Mouse (Mus musculus): Measurements from ENCODE around the gene Lrrfip1. TPM values are rescaled to one million over a fixed set of nuclear protein-coding genes. Genes with fewer than 3 reads are reported as not detected.
A peak's percentile ranks its signal among the peaks of the same experiment; 100 is the strongest.

The Lrrfip1 gene
- total RNA-seq, 1 experiment from 2014 or later: 547 TPM

DNA sequence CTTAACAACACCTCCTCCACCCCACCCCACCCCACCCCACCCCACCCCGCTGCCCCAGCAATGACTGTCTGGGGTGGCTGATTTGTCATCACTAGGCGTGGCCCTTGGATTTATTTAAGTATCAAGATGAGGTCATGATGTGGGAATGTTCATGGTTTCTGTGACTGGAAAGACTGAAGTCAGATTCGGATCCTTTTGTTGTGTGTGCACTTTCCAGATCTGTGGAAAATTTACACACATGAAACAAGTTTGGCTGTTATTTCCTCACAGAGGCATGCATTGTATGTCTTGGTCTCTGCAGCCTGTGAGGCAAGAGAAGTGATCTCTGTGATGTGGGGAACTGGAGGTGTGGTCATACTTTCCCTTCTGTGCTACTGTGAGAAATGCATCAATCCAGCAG lies 96.7 kb downstream of the Lrrfip1 start:
- ATAC-seq (replicated peaks; ENCODE audit: insufficient number of reproducible peaks, low FRiP score, low TSS enrichment, poor library complexity, severe bottlenecking): 0 out of 2 replicates have a peak, but pooled peaks have one; percentile 16

DNA sequence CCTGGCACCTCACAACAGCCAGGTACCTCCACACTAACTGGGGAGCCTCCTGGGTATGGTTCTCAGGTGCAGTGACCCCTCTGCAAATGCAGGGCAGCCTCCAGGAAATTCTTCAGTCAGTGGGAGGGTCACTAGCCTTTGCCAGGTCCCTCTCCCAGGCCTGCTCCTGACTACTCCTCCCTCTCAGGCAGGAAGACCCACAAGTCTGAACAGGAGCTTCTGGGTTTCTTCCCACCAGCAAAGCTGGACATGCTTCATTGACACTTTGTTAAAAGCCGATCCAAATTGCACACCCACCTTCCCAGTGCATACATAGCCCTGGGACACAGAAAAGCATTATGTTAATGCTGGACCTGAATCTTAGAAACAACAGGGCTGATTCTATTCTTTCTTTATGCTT lies 97.3 kb downstream of the Lrrfip1 start:
- no peak for ATAC-seq (replicated peaks; ENCODE audit: insufficient number of reproducible peaks, low FRiP score, low TSS enrichment, poor library complexity, severe bottlenecking)

DNA sequence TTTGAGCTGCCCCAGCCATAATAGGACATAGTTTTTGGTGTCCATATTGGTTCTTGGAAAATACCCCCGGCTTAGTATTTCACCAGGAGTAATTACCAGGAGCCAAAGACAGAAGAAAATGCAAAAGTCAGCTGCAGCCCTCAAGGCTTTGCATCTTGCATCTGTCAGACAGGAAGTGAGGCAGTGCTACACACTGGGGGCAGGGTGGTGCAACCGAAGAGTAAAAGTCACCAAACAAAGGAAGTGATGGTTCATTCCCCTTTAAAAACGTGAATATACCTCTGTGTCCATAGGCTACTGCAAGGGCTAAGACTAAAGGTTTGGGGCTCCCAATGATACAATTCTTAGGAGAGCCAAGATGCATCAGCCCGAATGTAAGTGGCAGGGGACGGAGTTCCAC lies 98.0 kb downstream of the Lrrfip1 start:
- no peak for ATAC-seq (replicated peaks; ENCODE audit: insufficient number of reproducible peaks, low FRiP score, low TSS enrichment, poor library complexity, severe bottlenecking)

- ATAC-seq (replicated peaks; ENCODE audit: insufficient number of reproducible peaks, low FRiP score, low TSS enrichment, poor library complexity, severe bottlenecking): no peak
These were observed 98.8 kb downstream of the Lrrfip1 start for GRCm38 (mm10) chr1:91097283-91097834.

GRCm38 (mm10) chr1:91098887-91099286 lies 100.3 kb downstream of the Lrrfip1 start:
- peak; percentile 44 for ATAC-seq (replicated peaks; ENCODE audit: insufficient number of reproducible peaks, low FRiP score, low TSS enrichment, poor library complexity, severe bottlenecking)

- ATAC-seq (replicated peaks; ENCODE audit: insufficient number of reproducible peaks, low FRiP score, low TSS enrichment, poor library complexity, severe bottlenecking): no peak
These were observed 103.3 kb downstream of the Lrrfip1 start for GRCm38 (mm10) chr1:91101709-91102440.

DNA sequence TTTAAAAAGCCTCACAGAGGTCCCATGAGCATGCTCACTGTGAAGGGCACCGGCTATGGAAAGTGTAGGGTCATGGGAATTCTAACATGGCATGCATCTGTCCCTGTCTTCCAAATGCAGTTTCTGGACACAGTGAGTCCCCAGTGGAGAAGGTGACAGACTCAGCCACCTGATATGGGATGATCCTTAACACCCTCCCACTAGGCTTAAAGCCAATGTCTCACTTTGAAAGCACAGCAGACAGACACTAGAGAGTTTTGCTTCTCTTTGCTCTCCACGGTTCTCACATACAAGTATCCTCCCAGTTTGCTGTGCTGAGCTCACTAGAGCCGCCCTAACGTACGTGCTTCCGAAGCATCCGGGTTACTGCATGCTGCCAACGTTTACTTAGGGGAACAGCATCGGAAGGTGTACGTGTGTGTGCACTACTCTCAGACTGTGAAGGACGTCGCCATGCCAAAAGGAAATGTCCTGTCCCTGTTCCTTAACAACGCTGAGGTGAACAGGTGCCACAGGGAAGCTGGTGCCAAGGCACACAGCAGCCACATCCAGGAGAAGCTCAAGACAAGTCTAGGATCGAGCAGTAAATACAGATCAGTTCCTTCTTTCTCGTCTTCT lies 104.9 kb downstream of the Lrrfip1 start:
- no peak for ATAC-seq (replicated peaks; ENCODE audit: insufficient number of reproducible peaks, low FRiP score, low TSS enrichment, poor library complexity, severe bottlenecking)

DNA sequence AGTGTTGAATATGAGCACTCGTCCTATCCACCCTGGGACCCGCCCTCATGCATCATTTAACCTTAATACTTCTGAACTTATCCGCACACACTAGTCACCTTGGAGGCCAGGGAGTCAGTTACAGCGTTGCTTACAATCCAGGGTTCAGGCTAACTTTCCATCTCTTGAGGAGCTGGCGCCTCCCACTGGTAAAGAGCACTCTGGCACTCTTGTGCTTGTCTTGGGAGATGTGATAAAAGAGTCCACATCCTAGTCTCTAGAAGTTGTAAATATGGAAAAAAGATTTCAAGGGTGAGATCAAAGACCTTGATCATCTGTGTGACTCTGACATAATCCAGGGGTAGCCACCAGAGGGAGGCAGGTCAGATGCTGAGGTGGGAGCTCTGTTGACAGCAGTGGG lies 109.0 kb downstream of the Lrrfip1 start:
- no peak for ATAC-seq (replicated peaks; ENCODE audit: insufficient number of reproducible peaks, low FRiP score, low TSS enrichment, poor library complexity, severe bottlenecking)

- ATAC-seq (replicated peaks; ENCODE audit: insufficient number of reproducible peaks, low FRiP score, low TSS enrichment, poor library complexity, severe bottlenecking): no peak
These were observed 110.8 kb downstream of the Lrrfip1 start for GRCm38 (mm10) chr1:91109302-91109701.

DNA sequence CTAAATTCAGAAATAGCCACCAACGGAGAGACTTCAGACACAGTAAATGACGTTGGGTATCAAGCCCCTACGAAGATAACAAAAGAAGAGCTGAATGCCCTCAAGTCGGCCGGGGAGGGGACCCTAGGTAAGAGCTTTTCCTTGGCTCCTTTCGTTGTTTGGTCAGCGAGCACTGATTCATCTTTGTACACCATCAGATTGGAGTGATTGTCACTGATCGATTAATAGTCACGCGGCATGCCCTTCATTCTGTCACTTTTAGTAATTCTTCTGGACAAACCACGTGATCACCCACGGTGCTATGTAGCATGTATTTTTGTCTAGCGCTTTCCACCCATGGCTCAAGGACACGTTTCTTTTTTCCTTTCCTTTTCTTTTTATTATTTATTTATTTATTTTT lies 113.6 kb downstream of the Lrrfip1 start:
- no peak for ATAC-seq (replicated peaks; ENCODE audit: insufficient number of reproducible peaks, low FRiP score, low TSS enrichment, poor library complexity, severe bottlenecking)

- no peak for ATAC-seq (replicated peaks; ENCODE audit: insufficient number of reproducible peaks, low FRiP score, low TSS enrichment, poor library complexity, severe bottlenecking)
These were observed 114.1 kb downstream of the Lrrfip1 start for GRCm38 (mm10) chr1:91112606-91113005.

DNA sequence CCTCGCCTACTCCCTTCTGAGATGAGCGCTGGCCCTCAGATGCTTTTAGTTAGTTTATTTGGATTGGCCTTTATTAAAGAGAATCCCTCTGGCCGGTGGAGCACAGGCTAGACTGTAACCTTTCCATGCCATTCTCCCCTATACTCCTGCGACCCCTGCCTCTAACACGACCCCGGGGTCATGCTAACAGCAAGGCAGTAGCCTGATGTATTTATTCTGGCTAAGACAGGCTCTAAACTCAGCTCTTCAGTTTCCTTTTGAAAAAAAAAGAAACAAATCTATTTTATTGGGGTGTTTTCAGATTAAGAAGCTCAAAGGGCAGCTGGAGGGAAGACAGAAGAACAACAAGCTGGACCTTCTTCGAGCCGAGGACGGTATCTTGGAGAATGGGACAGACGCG lies 123.6 kb downstream of the Lrrfip1 start:
- no peak for ATAC-seq (replicated peaks; ENCODE audit: insufficient number of reproducible peaks, low FRiP score, low TSS enrichment, poor library complexity, severe bottlenecking)

DNA sequence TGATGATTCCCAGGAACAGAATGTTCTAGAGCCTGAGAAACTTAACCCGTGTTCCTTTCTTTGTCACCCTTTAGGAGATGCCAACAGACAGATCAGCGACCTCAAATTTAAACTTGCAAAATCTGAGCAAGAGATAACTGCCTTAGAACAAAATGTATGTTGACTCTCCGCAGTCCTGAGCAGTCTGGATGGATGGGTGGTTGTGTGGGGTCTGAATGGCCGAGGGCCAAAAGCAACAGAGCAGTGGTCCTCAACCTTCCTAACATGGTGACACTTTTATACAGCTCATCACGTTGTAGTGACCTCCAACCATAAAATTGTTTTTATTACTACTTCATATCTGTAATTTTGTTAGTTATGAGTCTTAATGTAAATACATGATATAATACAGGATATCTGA lies 124.5 kb downstream of the Lrrfip1 start:
- ATAC-seq (replicated peaks; ENCODE audit: insufficient number of reproducible peaks, low FRiP score, low TSS enrichment, poor library complexity, severe bottlenecking): no peak

- ATAC-seq (replicated peaks; ENCODE audit: insufficient number of reproducible peaks, low FRiP score, low TSS enrichment, poor library complexity, severe bottlenecking): no peak
These were observed 124.9 kb downstream of the Lrrfip1 start for GRCm38 (mm10) chr1:91123466-91123865.

DNA sequence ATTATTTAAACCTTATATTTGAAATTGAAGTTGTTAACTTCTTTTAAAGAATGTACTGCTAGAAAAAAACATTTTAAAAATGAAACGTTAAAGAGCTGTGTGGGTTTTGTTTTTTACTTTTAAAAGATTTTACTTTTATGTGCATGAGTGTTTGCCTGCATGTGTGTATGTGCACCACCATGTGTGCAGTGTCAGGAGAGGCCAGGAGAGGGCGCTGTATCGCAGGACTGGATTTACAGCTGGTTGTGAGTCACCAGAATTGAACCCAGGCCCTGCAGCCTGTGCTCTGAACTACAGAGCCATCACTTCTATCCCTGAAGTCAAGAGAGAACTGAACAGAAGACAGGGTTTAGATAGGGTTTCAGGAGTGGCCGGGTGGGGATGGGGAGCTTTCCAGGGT lies 130.3 kb downstream of the Lrrfip1 start:
- ATAC-seq (replicated peaks; ENCODE audit: insufficient number of reproducible peaks, low FRiP score, low TSS enrichment, poor library complexity, severe bottlenecking): no peak

- no peak for ATAC-seq (replicated peaks; ENCODE audit: insufficient number of reproducible peaks, low FRiP score, low TSS enrichment, poor library complexity, severe bottlenecking)
These were observed 138.5 kb downstream of the Lrrfip1 start for GRCm38 (mm10) chr1:91137036-91137435.

- ATAC-seq (replicated peaks; ENCODE audit: insufficient number of reproducible peaks, low FRiP score, low TSS enrichment, poor library complexity, severe bottlenecking): no peak; the same call in 1 of the 2 replicates
These were observed 146.3 kb downstream of the Lrrfip1 start, which contains the start of gene Rbm44 for GRCm38 (mm10) chr1:91144813-91145212. TSS of gene Rbm44 (plus strand) at chr1:91145089.

- no peak for ATAC-seq (replicated peaks; ENCODE audit: insufficient number of reproducible peaks, low FRiP score, low TSS enrichment, poor library complexity, severe bottlenecking)
These were observed 153.0 kb downstream of the Lrrfip1 start for GRCm38 (mm10) chr1:91151509-91151908.

GRCm38 (mm10) chr1:91166798-91167197 lies 168.3 kb downstream of the Lrrfip1 start:
- ATAC-seq (replicated peaks; ENCODE audit: insufficient number of reproducible peaks, low FRiP score, low TSS enrichment, poor library complexity, severe bottlenecking): no peak

GRCm38 (mm10) chr1:91169157-91169556 lies 170.6 kb downstream of the Lrrfip1 start:
- no peak for ATAC-seq (replicated peaks; ENCODE audit: insufficient number of reproducible peaks, low FRiP score, low TSS enrichment, poor library complexity, severe bottlenecking)

All from monocyte, adult 5-6 weeks (primary cell).